Mouse (Mus musculus): ENCODE data around the gene Vmn2r35.
"Not testable (repeated sequence)": the region's sequence is repeated elsewhere in the genome, so short reads cannot be mapped to it uniquely, and the experiment has no call there.

Gene Vmn2r35

DNA sequence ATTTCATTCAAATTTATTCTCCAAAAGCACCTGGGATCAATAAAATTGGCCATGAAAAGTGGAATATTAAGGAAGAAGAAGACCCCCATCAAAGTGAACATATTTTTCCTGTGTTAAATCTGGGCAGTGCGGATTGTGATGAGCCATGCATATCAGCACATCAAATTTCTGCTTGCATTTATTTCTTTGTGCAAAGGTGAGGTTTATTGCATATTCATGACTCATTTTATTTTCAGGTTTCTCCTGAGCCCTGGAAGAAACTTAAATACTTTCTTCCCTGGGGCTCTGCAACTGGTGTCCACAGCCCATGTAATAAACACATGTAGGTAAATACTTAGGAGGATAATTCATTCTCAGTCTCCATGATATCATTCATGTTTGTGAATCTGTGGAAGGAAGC lies at the start of gene Vmn2r35:
TSS of gene Vmn2r35 (minus strand) at position 101 of the 400 bp plus-strand sequence.
- not testable (repeated sequence) for DNase-seq (ENCODE audit: extremely low spot score)

DNA sequence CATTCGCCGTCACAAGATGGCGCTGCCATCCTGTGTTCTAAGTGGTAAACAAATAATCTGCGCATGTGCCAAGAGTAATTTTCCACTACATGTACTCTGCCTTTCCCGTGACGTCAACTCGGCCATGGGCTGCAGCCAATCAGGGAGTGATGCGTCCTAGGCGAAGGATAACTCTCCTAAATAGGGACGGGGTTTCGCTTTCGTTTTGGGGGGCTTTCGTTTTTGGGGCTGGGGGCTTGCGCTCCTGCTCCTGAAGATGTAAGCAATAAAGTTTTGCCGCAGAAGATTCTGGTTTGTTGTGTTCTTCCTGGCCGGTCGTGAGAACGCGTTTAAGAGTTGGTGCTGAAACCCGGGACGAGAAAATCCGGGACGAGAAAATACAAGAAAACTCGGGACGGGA lies 25.5 kb downstream of the Vmn2r35 start:
- not testable (repeated sequence) for DNase-seq (ENCODE audit: extremely low spot score)

Data from embryo, embryonic 9.5 days (tissue).